Mouse (Mus musculus) embryonic facial prominence, embryonic 15.5 days (tissue): ENCODE data around the gene Wipf1. TPM values are rescaled to one million over a fixed set of nuclear protein-coding genes. Genes with fewer than 3 reads are reported as not detected.

Experiments used
- ATAC-seq: fragments of 200-750 bp; cut with Nextera tagmentation; 2 replicates; pipeline ENCODE4 v1.8.0; 2017; ENCODE audit warnings: low read depth, moderate TSS enrichment; ENCODE audit not compliant: insufficient number of reproducible peaks, low FRiP score, low TSS enrichment
- H3K27ac ChIP-seq: fragments of 300-500 bp; sonication (generic); replicated peaks from 2 replicates; pipeline ENCODE4 v1.5.1; 2015; ENCODE audit warnings: mild to moderate bottlenecking, inconsistent platforms
- H3K27me3 ChIP-seq: fragments of 300-500 bp; sonication (generic); 2 replicates; pipeline ENCODE4 v1.6.1; 2015; ENCODE audit warnings: inconsistent platforms
- H3K36me3 ChIP-seq: fragments of 300-500 bp; sonication (generic); 2 replicates; pipeline ENCODE4 v1.6.1; 2015; ENCODE audit warnings: mild to moderate bottlenecking, inconsistent platforms
- H3K4me1 ChIP-seq: fragments of 300-500 bp; sonication (generic); 2 replicates; pipeline ENCODE4 v1.6.1; 2015; ENCODE audit warnings: inconsistent platforms
- H3K4me2 ChIP-seq: fragments of 300-500 bp; sonication (generic); replicated peaks from 2 replicates; pipeline ENCODE4 v1.6.1; 2015; ENCODE audit warnings: mild to moderate bottlenecking, inconsistent platforms
- H3K4me3 ChIP-seq: fragments of 300-500 bp; sonication (generic); replicated peaks from 2 replicates; pipeline ENCODE4 v1.5.1; 2015; ENCODE audit warnings: mild to moderate bottlenecking, inconsistent platforms
- H3K9ac ChIP-seq: fragments of 300-500 bp; sonication (generic); 2 replicates; pipeline ENCODE4 v1.6.1; 2015; ENCODE audit warnings: inconsistent platforms
- H3K9me3 ChIP-seq: fragments of 300-500 bp; sonication (generic); replicated peaks from 2 replicates; pipeline ENCODE4 v1.6.1; 2016; ENCODE audit warnings: inconsistent platforms
- WGBS: fragments of 180-500 bp; shearing (Covaris S2); methylation state at CpG from one replicate; pipeline ENCODE4 v1.1.7; 2015; 5-methylcytosine and 5-hydroxymethylcytosine counted together
- polyA plus RNA-seq: library from polyadenylated mRNA; unstranded; fragments of >200 nt; fragmentation: Nextera tagmentation; extraction: Ambion mirVana; gene quantifications from 2 replicates; pipeline ENCODE4 v1.2.1, GENCODE M21; 2015

Gene Wipf1
- polyA plus RNA-seq, 1 experiment from 2014 or later, result 20.0 TPM

DNA sequence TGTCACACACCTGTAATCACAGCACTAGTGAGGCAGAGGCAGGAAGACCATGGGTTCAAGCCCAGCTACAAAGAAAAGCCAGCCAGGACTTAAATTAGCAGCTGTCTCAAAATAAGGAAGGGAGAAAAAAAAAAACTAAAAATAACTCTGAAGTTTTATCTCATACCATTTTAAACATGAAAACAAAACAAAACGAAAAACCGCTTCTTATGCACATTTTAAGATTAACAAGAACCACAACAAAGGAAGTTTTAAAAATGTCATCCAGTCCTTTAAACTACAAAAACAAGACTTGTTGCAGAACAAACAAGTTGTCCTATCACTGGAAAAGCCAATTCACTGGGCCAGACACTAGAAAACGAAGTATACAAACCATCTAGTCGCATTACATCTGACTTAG is 144.4 kb downstream of the Wipf1 start:
- Histone ChIP-seq H3K9me3 (no peaks in the 10 kb centered on the region), H3K4me3 (peak overlapping the region; percentile 79), H3K9ac (0 out of 2 replicates have a peak overlapping the region, but pooled peaks have one; percentile 51), H3K36me3 (no peaks in the 10 kb centered on the region), H3K27me3 (no peaks in the 10 kb centered on the region), H3K4me2 (peak overlapping the region; percentile 98), H3K27ac (no peak overlapping the region), H3K4me1 (peaks cover 6% of the 10 kb centered on the region; the same call in 1 of the 2 replicates)
- ATAC-seq, result no peak
- WGBS, result 62% methylated on average over 4 of the region's 4 CpGs

DNA sequence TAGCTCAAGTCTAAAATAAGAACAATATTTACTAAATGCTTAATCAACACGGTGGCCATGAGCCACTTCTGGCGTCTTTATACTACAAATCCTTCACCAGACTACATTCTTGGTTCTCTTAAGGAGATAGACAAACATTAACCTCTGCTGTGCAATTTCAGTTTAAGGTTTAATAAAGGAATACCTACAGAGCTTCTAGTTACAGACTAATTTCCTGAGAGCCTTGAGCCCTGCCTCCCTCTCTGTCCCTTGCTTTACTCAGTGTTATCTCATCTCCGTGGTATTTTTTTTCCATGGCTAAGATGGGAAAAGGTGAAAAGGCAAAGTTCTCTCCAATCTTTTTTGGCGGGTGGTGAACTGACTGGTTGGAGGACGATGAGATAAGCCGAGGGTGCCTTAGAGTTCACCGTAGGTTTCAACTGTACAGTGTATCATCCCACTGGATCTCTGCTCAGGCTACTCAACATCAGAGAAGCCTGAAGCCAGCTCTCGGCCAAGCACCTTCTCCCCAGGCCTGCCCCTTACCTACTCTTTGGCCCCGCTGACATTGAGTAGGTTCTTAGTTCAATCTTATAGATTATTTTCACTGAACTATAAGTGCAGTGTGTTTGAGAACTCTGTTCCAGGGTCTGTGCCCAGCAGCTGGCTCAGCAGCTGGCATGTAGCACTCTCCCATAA is 149.1 kb downstream of the Wipf1 start:
- Histone ChIP-seq H3K27ac (no peak overlapping the region), H3K4me1 (peaks cover 4% of the 10 kb centered on the region; the same call in 1 of the 2 replicates), H3K36me3 (no peaks in the 10 kb centered on the region), H3K4me3 (no peak overlapping the region), H3K27me3 (no peaks in the 10 kb centered on the region), H3K4me2 (no peak overlapping the region), H3K9me3 (no peaks in the 10 kb centered on the region), H3K9ac (no peak overlapping the region)
- 76% methylated on average over 9 of the region's 9 CpGs for WGBS
- no peak for ATAC-seq

DNA sequence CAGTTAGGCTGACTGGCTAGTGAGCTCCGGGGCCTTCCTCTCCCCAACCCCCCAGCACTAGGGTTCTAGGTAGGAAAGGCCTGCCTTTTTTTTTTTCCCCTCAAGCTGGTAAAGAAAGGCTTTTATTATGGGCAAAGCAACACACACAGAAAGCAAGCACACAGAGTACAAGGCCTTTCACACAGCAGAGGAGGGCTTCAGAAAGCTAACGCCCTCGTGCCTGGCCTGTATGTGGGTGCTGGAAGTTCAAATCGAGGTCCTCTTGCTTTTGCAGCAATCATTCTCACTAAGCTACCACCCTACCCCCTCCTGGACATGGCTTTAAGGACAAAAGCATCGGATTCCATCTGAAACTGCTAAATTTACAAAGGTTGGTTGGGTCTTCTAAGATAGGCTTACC is 149.9 kb downstream of the Wipf1 start:
- Histone ChIP-seq H3K9me3 (no peaks in the 10 kb centered on the region), H3K4me1 (peaks cover 4% of the 10 kb centered on the region; the same call in 1 of the 2 replicates), H3K36me3 (no peaks in the 10 kb centered on the region), H3K27me3 (no peaks in the 10 kb centered on the region), H3K9ac (no peak overlapping the region), H3K4me3 (no peak overlapping the region), H3K4me2 (no peak overlapping the region), H3K27ac (no peak overlapping the region)
- ATAC-seq, result no peak
- 67% methylated on average over 5 of the region's 5 CpGs for WGBS

Other genes starting within 250 kb of the Wipf1 start
- 14.1 and 14.7 TPM in 2 replicates for gene Scrn3, start 217.1 kb downstream of the Wipf1 start, polyA plus RNA-seq
- 23.3 and 26.6 TPM in 2 replicates for gene Cir1, start 217.0 kb downstream of the Wipf1 start, polyA plus RNA-seq
- 7.2 and 8.8 TPM in 2 replicates for gene Gpr155, start 143.2 kb downstream of the Wipf1 start, polyA plus RNA-seq
- 14.1 and 19.8 TPM in 2 replicates for gene Chrna1, start 50.6 kb upstream of the Wipf1 start, polyA plus RNA-seq
- 24.7 and 25.2 TPM in 2 replicates for gene Chn1, start 245.6 kb upstream of the Wipf1 start, polyA plus RNA-seq